Mouse (Mus musculus) adrenal gland, adult 18-20 months (tissue): ENCODE measurements at regions not wholly inside any gene's neighbourhood (a gene's known extent, or its start where the extent isn't known, plus 50 kb on each side); places are given as distances from the start of the nearest gene placed in this dataset.

Experiments used
- DNase-seq, 2 experiments: peaks; one replicate each; pipeline ENCODE4 v3.0.0; 2021 to 2022; ENCODE audit warnings: low spot score in 2 of 2

DNA sequence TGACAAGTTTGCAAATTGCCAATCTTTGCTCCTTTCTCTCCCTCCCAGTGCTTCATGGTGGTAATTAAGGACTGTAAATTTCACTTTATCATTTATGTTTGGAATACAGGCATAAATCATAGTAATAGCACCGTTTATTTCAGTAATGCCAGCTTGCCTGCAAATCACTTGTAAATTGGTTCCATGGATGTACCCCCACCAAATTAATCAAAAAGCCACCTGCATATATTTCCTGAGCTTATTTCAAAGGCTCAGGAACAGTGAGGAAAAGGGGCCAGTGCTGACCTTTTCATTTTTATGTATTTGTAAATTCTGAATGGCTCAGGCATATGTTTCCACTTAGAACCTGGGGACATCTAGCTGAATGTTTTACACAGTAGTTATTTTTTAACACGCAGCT lies 115.0 kb downstream of the D3Ertd751e start:
- DNase-seq = no peak

DNA sequence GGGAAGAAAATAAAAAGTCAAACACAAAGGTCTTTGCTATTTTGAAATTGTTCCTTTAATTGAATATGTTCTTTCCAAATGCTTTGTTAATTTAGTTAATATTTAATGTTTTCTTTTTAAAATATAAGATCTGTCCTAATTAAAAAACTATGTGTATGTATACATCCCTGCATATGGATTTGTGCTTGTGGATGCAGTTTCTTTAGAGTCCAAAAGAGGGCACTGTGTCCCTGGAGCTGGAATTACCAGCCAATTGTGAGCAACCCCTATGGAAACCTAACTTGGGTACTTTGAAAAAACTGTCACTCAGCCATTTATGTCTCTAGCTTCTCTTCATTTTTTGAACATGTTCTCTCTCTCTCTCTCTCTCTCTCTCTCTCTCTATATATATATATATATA lies 120.3 kb downstream of the D3Ertd751e start:
- DNase-seq = no peak

DNA sequence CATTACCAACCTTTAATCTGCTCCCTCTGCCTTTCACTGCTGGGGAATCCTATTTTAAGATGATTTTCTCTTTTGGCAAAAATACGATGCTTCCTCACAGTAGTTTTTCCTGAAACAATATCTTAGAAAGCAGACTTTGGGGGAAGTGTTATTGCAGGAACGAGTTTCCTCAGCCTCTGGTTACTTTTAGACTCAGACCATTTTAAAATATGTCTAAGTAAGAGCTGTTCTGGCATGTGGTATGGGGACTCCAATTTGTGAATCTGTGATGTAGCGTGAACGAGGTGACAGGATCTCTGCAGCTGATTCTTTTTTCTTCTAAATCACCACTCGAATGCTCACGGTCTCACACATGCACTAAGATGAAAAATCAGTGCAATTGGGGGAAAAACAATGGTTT lies 166.5 kb downstream of the D3Ertd751e start:
- no peak for DNase-seq

DNA sequence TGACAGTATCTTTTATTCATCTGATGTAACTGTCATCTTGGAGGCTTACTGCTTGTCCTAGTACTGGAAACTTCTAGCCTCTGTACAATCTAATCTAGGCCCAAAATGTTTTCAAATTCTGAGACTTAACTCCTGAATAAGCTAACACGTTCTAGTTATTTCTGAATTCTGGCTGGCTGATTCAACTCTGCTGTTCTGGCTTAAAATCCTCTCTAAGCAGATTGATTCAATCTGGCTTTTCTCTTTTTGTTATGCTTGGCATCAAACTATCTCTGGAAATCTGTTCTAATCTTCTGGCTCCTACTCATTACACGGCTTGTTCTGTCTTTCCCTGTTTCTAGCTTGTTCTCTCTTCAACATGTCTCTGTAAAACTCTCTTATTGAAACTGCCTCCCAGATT lies 170.8 kb downstream of the D3Ertd751e start:
- no peak for DNase-seq

DNA sequence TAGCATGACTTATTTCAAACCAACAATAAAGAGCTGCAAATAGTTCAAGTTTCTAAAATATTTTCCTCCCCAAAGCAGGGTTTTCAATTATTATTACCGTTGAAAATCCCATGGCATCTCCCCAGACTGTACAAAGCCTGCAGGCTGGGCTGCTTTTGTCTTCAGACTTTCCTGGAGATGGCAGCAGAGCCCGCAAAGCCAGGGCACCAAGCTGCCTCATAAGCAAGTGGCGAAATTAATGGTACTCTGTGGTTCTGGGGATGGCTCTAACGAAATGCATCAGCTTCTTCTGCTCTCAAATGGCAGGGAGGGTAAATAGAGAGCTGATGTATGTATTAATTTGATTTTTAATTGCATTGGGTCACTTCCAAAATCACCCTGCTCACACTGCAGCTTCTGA lies 197.4 kb downstream of the D3Ertd751e start:
- no peak for DNase-seq

DNA sequence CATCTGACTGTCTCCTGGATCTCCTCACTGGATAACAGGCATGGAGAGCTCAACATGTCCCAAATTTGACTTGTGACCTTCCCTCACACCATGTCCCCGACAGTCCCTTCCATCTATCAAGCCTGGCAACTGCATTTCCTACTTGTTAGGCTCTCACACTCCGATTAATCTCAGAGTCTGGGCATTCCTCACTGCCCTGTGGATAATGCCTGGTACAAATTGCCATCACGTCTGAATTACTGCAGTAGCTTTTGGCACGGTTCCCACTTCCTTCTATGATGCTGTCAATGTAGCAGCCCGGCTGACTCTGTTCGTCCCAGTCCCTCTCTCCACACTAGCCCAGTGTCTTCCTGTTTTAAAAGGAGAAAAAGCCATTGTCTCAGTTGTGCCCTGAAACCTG lies 200.6 kb downstream of the D3Ertd751e start:
- no peak for DNase-seq

DNA sequence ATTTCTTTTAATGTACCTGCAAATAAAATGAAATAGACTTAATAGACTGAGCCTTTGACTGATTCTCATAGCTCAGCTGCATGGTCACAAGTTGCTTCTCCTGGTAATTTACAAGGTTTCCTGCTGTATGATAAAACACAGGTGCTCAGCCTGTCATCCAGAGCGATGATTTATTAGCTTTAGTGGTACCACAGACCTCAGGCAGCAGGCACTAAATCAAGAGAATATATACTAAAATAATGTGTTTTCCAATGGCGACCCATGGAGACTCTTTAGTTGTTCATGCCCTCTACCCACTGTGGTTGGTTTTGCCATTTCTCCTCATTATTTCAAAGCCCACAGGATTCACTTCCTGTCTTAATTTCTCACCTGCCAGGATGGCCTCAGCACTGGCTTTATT lies 207.0 kb downstream of the D3Ertd751e start:
- no peak for DNase-seq

DNA sequence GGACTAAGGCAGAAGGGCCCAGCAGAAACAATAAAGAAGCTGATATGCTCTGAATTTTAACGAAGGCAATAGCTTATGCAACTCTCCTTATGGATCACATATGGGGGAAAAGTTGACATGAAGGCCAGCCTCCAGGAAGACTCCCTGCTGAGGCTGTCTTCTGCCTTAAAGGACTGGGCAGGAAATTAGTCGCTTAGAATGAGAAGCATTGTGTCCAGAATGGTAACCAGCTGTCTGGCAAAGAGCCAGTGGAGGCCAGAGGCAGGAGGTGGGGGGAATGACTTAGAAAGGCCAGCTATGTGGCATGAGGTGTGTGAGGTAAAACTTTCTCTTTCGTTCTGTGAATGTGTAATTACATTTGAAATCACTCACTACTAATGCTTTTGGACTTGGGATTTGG lies 215.0 kb downstream of the D3Ertd751e start:
- DNase-seq = no peak

DNA sequence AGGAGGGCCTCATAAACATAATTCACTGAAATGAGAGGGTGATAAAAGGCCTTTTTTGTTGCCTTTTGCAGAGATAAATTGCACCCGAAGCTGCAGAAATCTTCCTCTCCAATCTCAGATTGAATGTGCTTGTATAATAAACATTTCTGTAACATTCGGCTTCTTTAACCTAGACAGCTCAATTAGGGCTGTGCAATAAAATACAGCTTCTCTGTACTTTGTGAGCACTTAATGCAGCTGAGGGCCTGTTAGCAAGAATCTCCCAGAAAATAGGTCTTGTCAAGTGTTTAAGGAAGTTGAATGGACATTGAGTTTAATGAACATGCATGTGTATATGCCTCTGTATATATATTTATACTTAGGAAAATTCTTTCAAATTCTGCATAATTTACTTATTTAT lies 217.8 kb downstream of the D3Ertd751e start:
- no peak for DNase-seq

DNA sequence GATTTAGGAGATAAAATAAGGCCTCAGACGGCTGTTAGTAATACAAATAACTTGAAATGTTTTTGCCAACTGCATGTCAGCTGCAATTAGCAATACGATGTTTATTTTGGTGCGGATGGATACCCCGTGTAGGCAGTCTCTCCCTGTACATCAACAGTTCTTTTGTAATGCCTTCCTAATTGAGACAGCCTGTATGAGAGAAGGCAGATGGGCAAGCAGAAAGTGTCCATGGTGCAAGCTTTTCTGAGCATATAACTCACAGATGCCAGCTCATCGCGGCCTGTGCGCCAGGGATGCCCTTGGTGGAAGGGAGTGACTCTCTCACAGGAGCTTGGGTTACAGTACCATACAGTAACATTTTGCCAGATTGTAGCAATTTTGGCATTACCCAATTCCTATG lies 220.5 kb downstream of the D3Ertd751e start:
- DNase-seq = no peak

DNA sequence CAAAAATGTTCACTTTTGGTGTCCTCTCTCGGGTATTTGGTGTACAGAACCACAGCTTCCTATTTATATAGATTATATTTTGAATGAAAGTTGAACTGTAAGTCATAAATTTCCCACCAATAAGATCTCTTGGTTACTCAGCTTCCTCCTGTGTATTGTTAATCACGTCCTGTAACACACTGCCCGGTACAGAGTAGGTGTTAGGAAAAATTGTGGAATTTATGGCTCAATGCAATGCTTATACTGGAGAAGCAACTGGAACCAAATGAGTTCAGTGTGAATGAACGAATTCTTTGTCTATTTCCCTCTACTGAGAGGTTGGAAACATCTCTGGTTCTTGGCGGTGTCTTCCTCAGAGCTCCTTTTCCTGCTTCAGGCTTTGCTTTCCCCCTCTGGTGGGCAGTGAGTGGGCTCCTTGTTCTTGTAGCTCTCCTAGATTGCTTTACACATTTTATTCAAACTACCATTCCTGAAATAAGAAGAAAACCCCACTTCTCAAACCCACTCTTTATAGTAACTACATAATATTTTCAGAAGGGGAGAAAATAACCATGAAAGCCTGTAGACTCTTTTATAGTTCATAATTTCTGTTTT lies 264.4 kb downstream of the D3Ertd751e start:
- no peak for DNase-seq

DNA sequence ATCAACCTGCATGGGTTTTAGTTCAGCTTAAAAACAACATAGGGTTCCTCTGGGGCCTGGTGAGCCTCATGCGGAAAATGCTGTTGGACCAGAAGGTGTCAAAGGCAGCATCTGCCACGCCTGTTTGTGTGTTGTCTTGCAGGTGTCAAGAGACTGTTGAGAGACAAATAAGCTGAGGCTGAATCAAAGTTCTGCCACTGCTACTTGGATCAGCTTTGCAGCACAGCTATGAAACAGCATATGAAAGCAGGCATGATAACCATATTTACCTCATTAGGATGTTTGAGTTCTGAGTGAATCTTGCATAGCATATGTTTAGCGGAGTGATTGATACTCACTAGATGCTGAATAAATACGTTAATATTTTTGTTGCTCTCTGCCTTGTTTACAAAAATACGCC lies 280.8 kb downstream of the D3Ertd751e start:
- DNase-seq = no peak

DNA sequence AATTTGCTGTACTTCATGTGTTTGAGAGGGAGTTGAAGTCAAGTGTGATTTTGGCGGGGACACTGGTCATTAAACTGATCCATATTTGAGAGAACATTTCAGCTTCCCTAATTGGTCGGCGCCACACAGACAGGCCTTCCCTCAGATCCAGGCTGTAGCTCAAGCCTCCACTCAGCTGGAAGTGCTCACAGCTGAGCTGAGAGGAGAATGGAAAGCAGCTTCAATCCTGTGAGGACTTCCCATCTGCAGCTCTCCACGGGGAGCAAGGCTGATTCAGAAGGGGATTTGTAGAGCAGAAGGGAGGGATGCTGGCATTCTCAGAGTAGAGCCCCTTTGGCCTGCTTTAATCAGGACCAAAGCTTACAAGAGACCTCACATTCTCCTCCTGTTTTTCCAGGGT lies 297.2 kb downstream of the D3Ertd751e start:
- no peak for DNase-seq

DNA sequence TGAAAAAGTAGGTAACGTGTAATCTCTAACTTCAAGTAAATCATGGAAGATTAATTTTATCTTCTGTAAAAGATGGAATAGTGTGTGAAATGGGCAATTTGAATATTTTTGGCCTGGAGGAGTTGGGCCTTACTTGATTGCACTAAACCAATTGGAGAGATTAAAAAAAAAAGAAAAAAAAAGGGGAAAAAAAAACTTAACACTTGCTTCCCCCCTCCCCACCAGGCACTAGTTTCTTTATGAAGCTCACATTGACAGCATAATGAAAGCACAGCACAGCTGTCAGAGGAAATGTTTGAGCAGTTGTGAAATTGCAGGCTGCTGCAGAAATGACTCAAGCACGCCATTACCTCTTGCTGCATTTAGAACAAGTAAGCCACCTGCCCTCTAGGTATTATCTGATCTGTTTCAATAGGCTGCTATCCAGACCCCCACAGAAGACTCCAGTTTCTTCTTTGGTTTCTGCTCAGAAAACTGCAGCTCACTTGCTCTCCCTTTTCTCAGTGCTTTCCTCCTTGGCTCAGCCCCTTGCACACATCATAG lies 297.9 kb downstream of the D3Ertd751e start:
- DNase-seq = no peak

DNA sequence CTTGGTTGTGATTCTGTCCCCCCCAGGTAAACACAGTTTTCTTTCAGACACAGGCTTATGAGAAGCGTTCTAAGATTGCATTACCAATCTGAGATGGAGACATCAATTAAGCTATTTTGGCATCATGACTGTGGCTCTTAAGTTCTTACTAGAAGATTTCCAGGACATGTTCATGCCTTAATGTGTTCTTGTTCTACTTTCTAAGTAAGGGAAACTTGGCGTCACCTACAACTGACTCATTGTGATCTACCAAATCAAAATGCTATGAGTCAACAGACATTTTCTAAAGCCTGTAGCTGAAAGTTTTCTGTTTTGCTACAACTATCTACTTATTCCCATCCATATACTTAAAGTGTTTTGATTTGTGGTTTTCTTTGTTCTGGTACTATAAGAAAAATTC lies 298.5 kb downstream of the D3Ertd751e start:
- no peak for DNase-seq

DNA sequence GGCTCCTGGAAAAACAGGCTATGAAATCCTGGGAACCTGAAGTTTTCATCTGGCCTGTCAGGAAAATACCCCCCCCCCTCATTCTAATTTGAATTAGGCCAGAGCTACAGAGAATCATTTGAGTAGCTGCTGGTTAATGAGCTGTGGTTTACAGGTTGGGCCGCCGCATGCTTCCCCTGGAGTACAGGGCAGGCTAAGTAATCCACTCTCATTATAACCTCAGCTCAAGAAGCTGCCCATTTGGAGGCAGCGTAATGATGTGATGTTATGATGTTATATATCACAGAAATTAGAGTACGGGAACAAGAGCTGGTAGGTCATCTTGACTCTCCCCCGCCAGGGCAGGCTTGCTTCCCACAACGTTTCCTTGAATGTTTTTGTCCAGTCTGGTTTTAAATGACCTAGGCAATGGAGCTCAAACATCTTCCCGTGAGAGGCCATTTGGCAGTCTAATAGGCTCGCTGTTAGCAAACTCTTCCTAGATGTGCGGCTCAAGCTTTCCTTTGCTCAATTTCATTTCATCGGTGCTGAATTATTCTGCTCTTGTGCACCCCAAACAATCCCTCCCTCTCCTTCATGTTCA lies 315.0 kb downstream of the D3Ertd751e start:
- DNase-seq = no peak

DNA sequence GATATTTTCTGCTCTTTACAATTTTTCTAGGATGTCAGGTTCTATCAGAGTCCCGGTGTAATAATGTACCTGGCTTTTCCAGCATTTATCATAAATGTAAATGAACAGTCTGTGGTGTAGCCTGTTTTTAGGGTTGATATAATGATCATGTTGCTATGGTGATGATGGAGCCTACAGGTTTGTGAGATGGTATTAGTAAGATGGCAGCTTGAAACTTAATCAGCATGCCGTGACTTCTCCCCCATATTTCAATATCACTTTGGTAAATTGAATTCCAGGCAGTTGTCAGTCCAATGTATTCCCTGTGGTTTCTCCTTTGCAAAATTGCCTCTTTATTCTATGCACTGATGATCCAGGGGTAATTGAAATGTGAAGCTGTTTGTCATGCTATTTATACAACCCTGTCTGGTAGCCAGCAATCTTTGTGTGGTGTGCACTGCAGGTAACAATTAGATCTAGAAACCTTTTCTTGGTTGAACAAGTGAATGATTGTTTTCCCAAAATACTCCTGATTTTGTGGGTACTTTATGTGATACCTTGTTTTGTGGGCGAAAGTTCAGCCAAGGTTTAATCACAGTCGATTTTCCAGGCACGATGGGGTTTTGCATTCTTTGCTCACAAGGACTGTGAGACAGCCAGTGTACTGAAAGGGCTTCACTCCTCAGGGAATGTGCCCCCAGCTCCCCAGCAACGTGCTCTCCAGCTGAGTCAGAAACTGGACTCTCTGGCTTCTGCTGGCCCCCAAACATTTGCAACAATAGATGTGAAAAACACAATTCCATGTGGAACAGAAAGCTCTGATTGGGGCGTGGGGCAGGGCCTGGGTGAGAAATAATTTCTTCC lies 322.9 kb downstream of the D3Ertd751e start:
- no peak for DNase-seq

DNA sequence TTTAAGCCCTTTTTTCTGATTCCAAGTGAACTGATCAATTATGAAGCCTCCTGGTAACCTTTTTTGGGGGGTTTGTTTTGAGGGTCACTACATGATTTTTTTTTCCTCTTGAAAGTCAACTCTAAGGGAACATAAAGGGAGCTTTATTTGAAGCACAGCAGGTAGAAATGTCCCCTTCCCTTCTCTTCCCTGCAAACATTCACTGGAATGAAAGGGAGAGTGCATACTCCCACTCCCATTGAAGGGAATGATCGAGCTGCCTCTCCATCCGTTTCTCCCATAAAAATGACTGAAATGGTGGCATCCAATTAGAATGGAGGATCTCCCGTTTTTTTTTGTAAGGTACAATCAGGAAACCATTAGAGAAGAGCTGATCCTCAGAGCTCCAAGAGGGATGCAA lies 323.6 kb downstream of the D3Ertd751e start:
- no peak for DNase-seq

DNA sequence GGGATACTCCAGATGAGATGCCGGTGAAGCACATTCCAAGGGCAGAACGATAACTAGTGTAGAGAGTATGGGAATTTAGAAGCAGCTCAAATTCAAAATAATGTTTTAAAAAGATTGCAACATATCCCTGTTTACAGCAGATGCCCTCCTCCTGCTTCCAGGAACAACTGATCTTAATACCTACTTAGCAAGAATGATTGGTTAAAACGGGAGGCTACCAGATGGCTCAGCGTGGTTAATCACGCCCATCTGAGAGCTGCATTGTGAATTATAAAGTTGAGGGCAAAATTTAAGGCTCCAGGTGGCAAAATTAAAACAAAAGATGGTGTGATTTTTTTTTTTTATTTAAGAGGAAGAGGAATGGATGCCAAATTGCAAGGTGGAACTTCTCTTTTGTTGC lies 324.6 kb downstream of the D3Ertd751e start:
- no peak for DNase-seq

DNA sequence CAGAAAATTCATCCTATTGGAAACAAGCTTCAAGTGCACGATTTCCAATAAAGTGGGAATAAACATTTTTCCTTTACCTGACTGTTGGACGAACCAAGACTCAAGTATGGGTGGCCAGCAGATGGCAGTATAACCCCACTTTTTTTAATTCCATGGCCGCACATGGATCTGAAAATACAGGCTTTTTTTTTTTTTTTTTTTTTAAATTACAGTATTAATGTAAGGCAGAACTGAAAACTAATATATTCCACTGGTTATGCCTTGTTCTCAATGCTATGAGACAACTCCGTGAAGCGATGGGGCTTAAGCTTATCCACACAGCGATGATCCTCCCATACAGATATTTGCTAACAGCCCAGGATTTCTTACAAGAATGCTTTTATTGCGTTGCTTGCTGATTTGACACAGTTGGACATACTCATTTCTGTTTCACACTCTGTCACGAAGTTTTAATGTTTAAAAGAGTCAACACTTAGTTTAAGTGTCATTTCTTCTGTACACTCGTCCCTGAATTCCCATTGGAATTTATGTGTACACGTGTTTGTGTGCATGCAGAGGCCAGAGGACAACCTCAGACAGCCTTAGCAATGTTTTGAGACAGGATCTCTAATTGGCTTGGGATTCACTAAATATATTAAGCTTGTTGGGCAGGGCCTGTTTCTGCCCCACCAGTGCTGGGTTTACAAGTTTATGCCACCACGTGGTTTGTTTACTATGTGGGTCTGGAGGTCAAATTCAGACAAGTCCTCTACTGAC lies 332.3 kb downstream of the D3Ertd751e start:
- DNase-seq = no peak

DNA sequence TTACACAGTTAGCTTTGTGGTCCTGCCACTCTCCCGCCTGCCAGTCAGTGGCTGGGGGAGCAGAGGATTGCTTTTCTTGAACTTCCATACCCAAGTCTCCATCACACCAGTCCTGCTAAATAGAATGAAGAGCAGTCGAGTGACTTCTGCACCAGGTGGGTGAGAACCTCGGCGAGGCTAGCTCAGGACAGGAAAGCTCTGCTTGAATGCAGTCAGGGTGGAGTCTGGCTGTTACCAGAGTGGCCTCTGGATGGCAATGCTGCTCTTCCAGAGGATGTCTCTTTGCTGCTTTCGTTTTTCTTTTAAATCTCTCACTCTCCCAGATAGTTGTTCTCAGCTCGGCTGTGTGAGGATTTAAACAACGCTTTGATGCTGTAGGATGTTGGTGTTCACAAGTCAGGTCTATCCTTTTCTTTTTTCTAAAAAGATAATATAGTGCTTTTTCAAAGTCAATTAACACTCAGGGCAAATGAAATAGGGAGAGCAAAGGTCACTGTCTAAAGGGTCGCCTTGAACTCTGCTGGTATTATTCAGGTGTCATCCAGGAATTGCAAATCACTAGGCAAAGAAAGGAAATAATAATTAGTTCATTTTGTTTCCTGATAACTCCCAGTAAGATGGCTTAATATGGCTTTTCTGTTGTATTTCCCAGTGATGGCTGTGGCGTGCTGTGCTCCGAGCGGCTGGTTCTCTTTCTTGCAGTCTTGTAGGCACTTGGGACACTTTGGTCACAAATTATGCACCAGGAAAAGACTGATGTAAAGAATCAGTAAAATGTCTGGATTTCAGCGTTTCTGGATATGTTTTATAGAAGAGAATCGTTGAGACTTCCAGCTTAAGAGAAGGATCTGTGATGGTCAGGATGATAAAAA lies 368.8 kb downstream of the D3Ertd751e start:
- DNase-seq = peak; percentile 27 to 28
